Mouse (Mus musculus) erythroblast, embryonic 14.5 days (primary cell): ENCODE results near the gene Tulp1.

Experiments used
- GATA1 ChIP-seq: IDR thresholded peaks from 2 replicates; pipeline ENCODE4 v1.6.1; 2012; ENCODE audit warnings: low read length, inconsistent platforms, mixed read lengths
- TAL1 ChIP-seq: IDR thresholded peaks from 3 replicates; pipeline ENCODE4 v1.6.1; 2012; ENCODE audit warnings: low read length, inconsistent platforms, mixed read lengths

- TF ChIP-seq TAL1 (no peak), GATA1 (no peak)
These were observed 29.8 kb downstream of the Tulp1 start for GRCm38 (mm10) chr17:28335267-28335666.
